Mouse (Mus musculus): Measurements from ENCODE around the gene Timm9. TPM values are rescaled to one million over a fixed set of nuclear protein-coding genes. Genes with fewer than 3 reads are reported as not detected.

Gene Timm9
- total RNA-seq (2015) (97.0 and 102 TPM in 2 replicates), total RNA-seq (2017) (60.6 and 76.3 TPM in 2 replicates)

DNA sequence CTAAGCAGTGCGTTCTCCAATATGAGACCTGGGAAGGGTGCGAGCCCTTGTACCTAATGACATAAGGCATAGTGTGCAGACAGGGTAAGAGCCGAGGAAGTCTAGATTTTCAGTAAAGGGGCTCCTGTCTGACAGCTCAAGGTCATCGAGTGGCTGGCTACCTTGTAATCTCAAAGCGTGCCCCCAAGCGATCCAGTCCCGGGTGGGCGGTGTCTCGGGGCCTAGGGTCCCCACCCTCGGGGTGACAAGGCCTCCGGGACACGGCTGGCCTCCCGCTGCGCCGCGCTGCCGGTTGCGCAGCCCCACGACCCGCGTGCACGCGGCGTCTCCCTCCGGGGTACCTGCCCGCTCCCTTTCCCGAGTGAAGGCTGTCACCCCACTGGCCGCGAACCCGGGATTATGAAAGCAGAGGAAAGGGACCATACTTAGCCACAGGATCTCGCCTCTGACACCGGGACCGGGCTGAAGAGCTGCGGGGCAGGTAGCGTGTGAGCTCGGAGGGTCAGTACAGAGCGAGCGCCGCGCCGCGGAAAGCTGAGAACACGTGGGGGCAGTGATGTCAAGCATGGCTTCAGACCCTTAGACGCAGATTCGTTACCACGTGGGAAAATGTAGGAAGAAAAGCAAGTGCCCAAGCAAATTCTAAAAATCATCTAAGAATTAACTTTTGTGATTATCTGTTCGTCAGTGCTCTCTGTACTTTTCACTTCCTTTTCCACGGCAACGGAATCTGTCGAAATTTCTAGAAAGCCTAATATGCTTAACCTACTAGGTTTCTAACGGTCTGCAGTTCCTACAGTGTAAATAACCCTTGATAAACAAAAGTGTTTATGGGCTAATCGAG, at the start of gene Timm9, which contains the start of gene 2700049A03Rik:
Gene Timm9 (minus strand): TSS at position 555 of the 844 bp plus-strand sequence.
Gene 2700049A03Rik (plus strand): TSS at position 719 of the 844 bp plus-strand sequence.
- ATAC-seq (replicated peaks; ENCODE audit: poor library complexity): peak; percentile 82

DNA sequence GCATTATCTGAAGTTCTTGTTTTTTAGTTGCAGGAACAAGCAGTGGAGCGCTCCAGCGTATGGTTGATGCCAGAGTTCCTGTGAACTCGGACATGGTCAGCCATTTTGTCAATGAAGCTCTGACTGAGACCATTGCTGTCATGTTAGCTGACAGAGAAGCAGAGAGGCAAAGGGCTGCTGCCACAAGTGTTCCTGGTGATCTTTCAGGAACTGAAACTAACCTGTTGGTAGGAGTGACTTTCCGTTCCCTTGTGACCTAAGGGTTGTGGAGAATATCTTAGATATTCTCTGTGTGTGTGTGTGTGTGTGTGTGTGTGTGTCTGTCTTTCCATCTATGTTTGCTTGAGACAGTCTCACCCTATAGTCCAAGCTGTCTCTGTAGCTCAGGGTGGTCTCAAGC, 47.9 kb upstream of the Timm9 start:
- 0 out of 2 replicates have a peak, but pooled peaks have one; percentile 20 for ATAC-seq (replicated peaks; ENCODE audit: poor library complexity)

DNA sequence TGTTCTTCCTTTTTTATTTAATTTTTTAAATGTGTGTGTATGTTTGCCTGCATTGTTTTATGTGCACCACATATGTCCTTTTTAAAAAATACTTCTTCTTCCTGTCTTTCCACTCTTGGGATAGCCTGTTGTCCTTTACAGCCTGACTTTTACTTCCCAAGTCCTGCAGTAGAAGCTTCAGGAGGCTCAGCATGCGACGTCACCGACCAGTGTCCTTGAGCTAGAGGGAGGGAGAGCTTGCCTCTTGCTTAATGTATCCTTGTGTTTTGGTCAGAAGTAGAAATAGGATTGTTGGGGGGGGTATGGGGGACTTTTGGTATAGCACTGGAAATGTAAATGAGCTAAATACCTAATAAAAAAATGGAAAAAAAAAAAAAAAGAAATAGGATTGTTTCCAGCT, 47.3 kb upstream of the Timm9 start:
- no peak for ATAC-seq (replicated peaks; ENCODE audit: poor library complexity)

DNA sequence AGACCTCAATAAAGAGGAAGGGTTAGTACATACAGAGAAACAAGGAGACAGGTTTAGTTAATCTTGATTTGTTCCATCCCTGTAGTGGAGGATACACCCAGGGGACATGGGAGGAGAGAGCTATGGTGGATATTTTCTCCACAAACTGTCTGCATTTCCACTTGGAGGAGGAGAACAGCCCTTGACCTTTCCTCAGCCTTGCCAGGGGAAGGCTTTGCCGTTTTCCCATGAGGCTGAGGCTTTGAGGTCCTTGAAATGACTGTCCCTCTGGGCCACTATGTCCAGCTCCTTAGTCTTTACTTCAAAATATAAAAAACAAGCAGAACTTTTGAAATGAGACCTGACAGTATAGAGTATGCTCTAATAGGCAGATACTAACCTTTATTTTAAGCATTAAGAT, 33.4 kb upstream of the Timm9 start:
- ATAC-seq (replicated peaks; ENCODE audit: poor library complexity): no peak

DNA sequence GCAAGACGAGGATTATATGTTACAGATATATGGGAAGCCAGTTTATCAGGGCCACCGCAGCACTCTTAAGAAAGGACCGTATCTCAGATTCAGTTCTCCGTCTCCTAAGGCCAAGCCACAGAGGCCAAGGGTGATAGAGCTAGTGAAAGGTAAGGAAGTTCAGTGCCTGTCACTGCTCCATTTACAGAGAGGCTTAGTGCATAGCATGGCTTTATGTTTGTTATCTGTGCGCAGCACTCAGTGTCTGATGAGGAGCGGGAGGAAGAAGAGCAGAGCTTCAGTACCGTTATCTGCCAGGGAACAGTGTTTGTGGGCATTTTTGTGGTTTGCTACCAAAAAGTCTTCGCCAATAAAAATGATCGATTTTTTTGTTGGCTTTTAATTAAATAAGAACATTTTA, 27.9 kb upstream of the Timm9 start:
- peak; percentile 100 for ATAC-seq (replicated peaks; ENCODE audit: poor library complexity)

DNA sequence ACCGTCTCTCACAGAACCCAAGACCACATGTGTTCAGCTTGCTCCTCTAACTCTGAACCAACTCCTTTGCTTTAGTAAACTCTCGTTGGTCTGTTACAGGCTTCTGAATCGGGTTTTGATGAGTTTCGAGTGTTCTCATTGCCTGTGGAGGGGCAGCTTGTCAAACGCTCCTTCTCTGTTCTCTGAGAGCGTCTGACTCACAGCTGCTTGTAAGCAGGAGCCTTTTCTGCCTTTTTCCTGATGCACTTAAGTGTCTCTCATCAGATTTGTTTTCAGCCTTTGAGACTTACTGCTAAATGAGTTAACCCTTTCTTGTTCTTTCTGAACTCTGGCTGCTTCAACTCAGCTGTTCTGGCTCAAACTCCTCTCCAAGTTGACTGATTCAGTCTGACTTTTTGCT, 21.5 kb upstream of the Timm9 start:
- ATAC-seq (replicated peaks; ENCODE audit: poor library complexity): no peak

DNA sequence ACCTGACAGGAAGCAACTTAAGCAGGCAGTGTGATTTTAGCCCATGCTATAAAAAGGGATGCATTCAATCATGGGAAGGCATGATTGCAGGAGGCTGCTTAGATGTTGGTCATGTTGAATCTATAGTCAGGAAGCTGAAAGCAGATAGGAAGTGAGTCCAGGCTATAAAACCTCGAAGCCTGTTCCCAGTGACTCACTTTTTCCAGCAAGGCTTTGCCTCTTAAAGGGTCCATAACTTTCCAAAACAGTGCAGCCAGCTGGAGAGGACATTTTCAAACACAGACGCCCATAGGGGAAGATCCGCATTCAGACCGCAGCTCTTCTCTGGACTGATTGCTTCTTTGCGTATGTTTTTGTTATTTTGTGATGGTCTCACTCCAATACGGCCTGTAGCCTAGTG, 18.5 kb upstream of the Timm9 start:
- ATAC-seq (replicated peaks; ENCODE audit: poor library complexity): no peak

DNA sequence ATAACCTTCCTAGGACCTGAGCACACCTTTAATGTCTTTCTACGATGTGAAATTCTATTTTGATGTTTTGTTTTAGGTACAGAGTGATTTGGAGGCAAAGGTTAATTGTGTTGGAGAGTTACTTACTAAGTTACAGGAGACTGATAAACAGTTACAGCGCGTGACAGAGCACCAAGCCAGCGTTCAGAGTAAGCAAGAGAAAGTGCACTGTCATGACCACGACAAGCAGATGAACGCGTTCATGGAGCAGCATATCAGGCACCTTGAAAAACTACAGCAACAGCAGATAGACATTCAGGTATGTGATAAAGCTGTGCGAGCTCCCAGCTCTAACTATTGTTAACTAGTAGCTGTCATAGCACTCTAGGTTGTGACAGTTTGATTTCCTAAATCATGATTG, 13.7 kb upstream of the Timm9 start:
- peak; percentile 80 for ATAC-seq (replicated peaks; ENCODE audit: poor library complexity)

DNA sequence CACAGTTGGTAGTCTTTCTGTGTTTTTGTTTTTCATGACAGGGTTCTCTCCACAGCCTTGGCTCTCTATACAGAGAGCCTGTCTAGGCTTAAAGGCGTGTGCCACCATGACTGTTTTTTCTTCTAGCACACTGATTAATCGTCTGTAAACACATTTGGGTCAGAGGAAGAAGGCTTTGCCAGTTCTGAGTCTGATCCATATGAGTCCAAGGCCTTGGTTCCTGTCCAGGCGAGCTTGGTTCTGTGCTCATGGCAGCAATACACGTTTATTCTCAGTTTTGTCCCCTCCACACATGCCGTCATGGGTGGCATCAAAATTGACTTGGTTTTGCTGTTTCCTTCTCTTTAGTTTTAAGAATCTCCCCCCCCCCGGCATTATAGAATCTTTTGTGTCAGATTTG, 13.0 kb upstream of the Timm9 start:
- no peak for ATAC-seq (replicated peaks; ENCODE audit: poor library complexity)

DNA sequence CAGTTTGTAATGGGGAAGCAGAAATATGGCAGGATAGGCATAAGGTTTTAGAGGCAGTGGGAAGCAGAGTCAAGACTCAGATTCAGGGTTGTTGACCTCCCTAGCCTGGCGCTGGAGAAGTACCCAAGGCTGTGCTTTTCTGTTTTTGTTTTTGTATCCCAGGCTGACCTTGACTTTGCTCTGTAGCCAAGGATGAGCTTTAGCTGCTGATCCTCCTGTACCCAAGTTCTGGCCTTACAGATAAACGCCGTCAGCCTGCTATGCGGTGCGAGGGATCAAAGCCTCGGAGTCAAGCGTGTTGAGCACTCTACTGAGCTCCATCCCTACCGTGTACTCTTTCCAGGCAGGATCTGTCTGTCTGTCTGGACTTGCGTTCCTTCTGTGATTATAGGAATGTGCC, 12.3 kb upstream of the Timm9 start:
- no peak for ATAC-seq (replicated peaks; ENCODE audit: poor library complexity)

DNA sequence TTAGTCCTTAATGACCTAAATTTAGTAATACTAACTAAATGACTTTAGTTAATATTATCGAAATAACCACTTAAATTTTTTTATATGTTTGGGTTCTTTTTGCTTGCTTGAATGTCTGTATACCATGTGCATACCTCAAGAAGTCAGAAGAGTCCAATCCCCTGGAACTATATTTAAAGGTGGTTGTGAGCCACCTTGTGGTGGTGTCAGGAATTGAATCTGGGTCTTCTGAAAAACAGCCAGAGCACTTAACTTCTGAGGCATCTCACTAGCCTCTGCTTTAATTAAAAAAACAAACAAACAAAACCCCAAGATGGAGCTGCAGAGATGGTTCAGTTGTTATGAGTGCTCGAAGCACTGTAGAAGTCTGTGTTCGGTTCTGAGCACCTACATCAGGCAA, 11.2 kb upstream of the Timm9 start:
- ATAC-seq (replicated peaks; ENCODE audit: poor library complexity): peak; percentile 75

DNA sequence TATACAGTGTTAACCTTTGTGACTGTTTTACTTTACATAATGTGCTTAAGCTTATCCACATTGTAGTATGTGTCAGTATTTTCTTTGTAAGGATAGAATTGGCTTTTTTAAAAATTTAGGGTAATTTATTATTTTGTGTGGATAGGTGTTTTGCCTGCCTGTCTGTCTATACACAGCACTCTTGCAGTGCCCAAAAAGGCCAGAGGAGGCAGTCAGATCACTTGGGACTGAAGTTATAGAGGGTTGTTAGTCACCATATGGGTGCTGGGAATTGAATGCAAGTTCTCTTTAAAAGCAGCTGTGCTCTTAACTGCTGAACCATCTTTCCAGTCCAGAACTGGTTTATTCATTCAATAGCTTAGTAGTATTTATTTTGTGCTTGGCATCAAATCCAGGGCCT, 4.7 kb upstream of the Timm9 start:
- no peak for ATAC-seq (replicated peaks; ENCODE audit: poor library complexity)

DNA sequence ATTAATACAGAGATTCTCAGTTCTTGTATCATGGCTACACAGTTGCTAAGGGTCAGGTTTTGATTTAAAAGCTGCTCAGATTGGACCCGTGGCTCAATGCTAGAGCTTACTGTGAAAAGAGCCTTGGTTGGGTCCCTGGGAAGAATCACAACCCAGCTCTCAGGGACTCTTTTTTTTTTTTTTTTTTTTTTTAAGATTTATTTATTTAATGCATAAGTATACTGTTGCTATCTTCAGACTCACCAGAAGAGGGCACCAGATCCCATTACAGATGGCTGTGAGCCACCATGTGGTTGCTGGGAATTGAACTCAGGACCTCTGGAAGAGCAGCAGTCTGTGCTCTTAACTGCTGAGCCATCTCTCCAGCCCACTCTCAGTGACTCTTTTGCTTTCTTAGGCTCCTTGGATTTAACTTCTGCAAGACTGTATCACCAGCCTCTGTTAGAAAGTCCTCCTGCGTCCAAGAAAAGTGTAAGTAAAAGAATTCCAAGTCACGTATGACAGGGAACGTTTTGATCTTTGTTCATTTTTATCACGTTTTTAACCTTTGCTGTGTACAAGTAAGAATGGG, 2.9 kb upstream of the Timm9 start:
- ATAC-seq (replicated peaks; ENCODE audit: poor library complexity): no peak

DNA sequence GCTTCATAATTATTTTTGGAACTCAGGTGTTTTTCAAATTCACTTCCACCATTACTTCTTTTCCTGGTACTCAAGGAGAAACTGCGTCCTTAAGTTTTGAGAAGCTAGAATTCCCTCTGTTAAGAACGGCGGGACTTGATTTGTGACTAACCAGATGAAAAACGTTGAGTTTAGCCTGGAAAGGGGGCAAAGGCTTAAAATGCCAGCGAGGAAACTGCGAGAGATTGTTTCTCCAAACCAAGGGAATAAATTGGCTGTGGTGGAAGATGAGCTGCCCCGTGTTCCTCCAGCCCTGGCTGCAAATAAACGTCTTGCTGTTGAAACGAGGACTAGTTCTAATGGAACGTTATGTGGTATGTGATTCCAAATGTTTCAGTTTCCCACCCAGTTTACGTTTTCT, 1.2 kb upstream of the Timm9 start:
- ATAC-seq (replicated peaks; ENCODE audit: poor library complexity): no peak

DNA sequence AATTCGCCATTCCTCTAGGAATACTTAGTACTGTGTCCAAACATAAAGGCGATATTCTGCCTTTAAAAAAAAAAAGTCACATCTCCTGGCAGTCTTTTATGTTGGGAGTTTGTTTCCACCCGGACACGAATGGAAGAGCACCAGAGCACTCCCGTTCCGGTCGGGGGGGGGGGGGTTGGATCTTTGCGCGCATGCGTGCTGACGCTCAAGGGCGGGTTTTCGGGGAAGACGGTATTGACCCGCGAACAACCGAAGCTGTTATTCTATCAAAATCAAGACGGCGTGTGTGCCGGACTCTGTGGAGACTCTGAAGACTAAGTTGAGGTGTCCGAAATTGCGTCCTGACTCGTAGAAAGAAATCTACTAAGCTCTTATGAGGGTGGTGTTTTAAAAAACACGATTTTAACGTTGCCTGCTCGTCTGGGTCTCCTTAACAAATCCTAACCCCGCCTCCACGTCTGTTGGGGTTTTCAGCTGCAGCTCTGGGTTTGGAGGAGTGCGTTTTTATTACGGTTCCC, 549 bp upstream of the Timm9 start:
- peak; percentile 81 for ATAC-seq (replicated peaks; ENCODE audit: poor library complexity)

DNA sequence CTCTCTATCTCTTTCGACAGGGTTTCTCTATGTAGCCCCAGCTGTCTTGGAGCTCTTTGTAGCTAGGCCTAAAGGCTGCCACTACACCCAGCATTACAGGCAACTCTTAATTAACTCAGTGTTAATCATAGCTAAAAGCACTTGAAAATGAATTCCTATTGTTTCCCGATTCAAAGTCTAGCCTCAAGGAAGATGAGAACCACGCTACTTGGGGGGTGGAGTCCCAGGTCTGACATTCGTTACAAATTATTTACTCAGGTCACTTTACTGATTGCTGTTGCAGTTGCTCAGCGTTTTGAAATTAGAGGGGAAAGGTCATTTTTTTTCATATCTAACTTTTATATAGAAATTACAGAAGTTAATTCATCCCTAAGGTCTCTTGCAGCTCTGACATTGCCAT, 903 bp downstream of the Timm9 start:
- ATAC-seq (replicated peaks; ENCODE audit: poor library complexity): no peak

DNA sequence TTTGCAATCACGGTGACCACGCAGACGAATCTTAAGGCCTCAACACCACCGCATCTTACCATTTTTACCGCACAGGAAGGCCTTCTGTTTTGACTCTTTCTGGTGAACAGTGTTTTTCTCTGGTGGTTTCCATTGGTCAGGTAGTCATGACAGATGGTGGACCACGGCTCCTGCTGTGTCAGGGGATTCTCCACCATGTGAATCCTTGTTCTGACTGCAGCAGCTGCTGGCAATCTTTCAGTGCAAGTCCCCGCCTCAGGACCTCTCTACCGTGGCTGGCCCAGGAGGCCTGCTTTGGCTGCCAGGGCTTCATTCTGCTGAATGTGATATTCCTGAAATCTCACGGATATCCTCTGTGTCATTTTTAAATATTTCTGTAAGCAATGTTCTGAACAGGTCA, 13.2 kb downstream of the Timm9 start:
- ATAC-seq (replicated peaks; ENCODE audit: poor library complexity): no peak

DNA sequence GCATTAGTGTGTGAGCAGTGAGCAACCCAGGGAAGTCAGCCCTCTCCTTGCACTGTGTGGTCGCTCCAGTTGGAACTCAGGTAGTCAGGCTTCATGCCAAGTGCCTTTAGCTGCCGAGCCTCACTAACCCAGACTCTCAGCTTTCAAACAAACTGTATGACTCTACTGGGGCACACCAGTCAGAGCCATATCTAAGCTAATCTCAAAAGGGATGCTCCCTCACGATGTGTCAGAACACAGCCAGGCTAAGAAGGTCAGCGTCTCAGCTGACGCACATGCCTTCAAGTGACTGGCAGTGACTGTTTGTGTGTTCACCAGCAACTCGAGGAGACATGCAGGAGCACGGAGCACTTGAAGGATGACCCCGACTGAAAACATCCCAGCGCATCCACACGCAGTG, 13.8 kb downstream of the Timm9 start:
- ATAC-seq (replicated peaks; ENCODE audit: poor library complexity): no peak

DNA sequence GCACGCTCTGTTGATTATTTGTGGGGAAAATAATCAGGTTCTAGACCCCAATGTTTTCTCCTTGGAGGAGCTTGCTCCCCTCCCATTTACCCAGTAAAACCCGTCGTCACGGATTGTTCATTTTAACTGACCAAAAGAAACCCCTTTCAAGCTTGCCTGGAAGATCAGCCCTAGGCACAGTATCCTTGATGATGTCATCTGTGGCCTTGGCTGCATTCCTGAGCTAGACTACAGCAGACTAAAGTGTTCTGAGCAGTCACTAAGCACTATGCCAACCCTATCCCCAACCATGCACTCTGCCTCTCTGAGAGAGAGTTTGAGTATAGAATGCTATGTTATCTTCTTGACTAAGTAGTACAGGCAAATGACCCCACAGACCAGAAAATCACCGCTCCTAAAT, 20.1 kb downstream of the Timm9 start:
- ATAC-seq (replicated peaks; ENCODE audit: poor library complexity): no peak

DNA sequence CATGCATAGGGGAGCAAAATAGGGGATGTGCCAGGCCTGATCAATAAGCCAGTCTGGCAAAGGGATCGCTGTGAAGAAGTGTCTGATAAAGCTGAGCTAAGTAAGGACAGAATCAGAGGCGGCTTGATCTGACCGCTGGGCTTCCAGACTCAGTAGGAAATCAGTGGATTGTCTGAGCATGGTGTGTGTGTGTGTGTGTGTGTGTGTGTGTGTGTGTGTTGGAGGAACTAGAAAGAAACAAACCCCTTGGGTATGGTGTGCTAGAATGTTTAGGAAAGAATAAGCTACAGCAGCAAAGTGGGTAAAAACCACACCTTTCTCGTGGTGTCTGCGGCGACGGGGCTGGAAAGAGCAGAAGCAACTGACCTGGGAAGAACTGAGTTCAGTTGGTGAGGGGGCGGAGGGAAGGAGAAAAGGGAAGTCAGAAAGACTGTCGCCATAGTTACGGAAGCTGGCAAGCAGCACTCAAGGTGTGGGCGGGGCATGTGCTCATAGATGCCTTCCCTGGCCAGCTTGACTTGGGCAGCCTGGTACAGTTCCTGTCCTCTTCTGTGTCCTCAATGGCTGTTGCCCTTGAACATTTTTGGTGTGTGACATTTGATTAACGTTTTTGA, 22.7 kb downstream of the Timm9 start:
- ATAC-seq (replicated peaks; ENCODE audit: poor library complexity): peak; percentile 93

DNA sequence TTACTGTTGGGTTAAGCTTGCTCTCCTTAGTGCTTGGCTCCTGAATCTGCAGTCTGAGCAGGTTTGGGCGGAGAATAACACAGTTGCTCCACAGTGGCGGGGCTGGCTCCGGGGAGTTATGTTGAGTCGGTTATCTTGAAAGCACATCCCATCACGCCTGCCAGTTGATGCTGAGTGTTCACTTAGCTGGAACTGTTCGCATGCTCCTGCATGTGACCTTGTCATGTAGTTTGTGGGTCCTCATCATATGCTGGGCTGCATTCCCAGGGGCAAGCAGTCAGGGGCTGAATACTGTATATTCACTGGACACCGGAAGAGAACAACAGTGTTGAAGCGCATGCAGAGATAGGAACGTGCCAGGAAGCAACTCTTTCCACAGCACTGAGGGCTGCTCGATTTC, 23.4 kb downstream of the Timm9 start:
- ATAC-seq (replicated peaks; ENCODE audit: poor library complexity): peak; percentile 62

DNA sequence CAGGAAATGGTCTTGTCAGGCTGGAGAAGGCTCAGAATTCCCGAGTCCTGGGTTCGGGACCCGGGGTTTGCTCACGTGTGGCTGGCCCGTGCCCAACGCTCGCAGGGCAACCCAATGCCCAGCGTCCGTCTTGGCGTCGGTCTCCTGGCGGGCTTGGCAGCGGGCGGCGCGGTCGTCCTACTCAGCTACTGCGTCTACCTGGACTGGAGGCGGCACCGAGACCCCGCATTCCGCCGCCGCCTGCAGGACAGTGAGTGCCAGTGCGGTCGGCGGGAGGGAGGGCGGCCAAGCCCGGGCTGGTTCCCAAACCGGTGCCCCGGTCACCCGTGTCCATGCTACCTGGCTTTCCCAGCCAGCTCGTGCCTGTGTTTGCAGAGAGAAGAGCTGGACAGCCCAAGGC, 25.2 kb downstream of the Timm9 start, which contains the start of gene Tomm20l:
Gene Tomm20l (plus strand): TSS at position 98 of the 400 bp plus-strand sequence.
- ATAC-seq (replicated peaks; ENCODE audit: poor library complexity): peak; percentile 57

All from megakaryocyte progenitor cell, adult 5-6 weeks (primary cell).